Mouse (Mus musculus) right cerebral cortex, postnatal 25 days (tissue): Measurements from ENCODE around the gene Gpr171.
"Not testable (repeated sequence)": the region's sequence is repeated elsewhere in the genome, so short reads cannot be mapped to it uniquely, and the experiment has no call there.

Experiments used
- DNase-seq: peaks from one replicate; pipeline ENCODE4 v3.0.0; 2022

Gene Gpr171

DNA sequence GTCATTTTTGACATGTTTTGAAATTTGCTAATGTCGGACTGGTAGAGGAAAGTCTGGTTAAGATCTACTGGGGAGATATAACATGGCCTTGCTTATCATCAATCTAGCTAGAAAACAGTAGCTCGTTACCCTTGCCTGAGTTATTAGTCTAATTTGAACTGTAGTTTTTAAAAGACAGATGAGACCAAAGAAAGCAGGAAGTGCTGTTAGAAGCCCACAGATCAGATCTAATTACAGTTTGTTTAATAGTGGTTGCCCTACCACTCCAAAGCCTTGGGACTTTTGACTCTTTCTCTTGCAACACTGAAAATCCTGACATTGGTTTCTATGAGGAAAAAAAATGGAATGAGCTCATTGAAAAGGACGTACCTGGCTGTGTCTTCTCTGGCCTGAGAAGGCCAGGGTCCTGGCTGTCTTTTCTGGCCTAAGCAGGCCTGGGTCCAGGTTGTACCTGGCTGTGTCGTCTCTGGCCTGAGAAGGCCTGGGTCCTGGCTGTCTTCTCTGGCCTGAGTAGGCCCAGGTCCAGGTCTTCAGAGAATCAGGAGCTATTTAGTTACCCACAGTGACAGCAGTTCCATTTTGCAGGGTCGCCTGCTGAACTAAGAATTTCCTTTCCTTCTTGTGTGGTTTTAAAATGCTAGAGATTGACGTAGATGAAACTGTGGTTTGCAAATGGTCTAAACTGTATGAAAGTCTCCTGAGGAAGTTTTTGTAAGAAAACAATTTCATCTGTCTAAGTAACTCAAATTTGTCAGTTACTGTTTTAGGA lies at the start of gene Gpr171:
Gene Gpr171, minus strand, starts transcription at position 604 of the 769 bp plus-strand sequence.
- no peak for DNase-seq

DNA sequence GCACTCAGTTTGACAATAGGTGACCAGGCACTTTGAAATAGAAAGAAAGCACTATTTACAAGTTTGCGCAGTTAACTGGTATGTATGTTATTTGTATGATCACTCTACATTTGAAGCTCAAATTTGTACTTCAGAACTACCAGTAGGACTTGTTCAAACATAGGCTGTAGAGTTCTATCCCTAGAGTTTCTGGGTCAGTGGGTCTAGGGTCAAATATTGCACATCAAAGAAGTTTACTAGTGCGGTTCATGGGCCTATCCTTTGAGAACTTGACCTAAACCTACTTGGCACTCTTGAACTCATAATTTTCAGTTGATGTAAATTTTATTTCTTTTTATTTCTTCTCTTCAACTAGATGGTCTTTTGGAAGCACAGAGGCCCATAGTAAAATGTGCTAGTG lies 49.0 kb upstream of the Gpr171 start:
- DNase-seq = no peak

DNA sequence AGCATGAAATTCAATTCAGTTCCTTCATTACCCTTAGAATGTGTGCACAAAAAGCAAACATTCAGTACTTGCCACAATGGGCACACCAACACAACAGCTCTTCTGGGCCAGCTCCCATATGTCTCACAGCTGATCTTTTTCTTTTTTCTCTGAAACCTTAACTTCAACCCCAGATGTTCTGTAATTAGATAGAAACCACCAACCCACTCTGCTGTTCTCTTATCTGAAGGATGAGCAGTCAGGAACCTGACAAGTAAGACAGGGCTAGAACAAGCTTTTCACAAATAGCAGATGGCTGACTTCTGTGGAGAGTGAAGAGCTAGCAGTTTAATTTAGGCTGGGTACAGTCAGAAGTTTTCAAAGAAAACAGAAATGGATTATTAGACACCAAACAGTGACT lies 48.0 kb upstream of the Gpr171 start:
- DNase-seq = no peak

DNA sequence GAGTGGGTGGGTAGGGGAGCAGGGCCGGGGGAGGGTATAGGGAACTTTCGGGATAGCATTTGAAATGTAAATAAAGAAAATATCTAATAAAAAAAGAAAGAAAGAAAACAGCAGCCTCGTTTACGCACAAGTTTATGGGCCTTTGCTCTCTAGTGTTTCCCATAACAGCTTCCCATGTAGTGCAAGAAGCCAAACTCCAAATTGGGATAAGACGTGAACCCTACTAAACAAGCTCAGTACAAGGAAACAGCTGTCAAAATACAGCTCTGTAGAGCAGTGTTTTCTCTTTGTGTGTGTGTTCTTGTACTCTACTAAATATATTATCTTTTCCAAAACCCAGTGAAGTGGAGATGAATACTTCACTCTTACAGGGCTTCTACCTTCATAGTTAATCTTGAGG lies 43.6 kb upstream of the Gpr171 start:
- DNase-seq = no peak

DNA sequence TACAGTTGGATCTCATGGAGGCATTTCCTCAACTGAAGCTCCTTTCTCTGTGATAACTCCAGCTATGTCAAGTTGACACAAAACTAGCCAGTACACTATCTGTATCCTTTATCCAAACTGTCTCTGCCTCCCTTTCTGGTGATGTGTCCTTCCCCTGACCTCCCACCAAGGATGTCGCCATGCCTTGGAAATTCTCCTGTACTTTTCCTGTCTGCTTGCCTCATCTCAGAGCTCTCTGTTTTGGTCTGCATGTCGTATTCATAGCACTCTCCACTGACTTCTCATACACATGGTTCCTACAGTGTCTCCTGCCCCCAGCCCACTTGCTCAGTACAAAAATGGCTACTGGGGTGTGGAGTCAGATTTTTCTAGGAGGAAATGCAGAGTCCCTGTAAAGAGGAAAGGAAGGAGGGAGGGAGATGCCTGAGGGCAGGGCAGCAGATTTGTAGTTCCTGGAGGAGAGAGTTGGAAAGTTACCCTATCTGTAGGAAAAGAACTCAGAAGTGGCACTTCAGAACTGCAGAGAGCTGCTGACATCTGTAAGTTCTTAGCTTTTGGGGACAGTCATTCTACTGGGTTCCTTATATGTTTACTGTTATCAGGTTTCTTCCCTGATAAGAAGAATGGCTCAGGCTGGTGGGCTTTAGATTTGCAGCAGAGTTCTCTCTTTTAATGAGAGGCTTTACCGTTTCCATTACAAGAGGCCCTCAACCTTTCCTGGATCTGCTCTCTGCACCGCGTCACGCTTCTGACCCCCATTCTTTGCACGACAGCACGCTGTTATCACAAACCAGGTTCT lies 40.1 kb upstream of the Gpr171 start:
- no peak for DNase-seq

DNA sequence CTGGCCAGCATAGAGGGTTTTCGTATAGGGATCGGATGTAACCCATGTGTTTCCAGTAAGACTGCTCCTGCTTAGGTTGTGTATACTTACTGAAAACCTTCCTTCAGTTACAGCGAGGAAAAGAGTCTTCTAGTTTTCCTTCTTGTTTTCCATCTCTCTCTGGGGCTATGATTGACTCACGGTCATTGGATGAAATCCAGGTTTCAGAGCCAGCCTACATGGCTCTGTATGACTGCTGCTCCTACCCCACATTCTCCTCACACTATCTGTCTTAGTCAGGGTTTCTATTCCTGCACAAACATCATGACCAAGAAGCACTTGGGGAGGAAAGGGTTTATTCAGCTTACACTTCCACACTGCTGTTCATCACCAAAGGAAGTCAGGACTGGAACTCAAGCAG lies 39.3 kb upstream of the Gpr171 start:
- DNase-seq = not testable (repeated sequence)

GRCm38 (mm10) chr3:59140115-59140514 lies 38.5 kb upstream of the Gpr171 start:
- DNase-seq = no peak

DNA sequence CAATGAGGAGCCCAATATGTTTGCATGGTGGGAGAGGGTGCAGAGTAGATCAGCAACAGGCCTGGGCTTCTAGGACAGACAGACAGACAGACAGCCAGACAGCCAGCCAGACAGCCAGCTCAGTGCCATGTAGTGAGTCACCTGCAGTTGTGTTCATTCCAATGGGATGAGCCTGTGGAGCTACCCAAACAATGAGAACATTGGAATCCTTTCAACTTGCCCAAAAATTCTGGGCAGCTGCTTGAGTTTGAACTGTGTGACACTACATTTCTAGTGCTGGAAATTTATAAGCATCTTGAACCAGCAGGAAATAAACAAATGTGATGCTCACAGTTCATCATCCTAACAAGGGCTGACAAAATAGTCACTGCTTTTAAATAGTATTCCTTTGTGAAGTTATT lies 38.0 kb upstream of the Gpr171 start:
- no peak for DNase-seq

GRCm38 (mm10) chr3:59138946-59139468 lies 37.4 kb upstream of the Gpr171 start:
- DNase-seq = no peak

GRCm38 (mm10) chr3:59135911-59136653 lies 34.5 kb upstream of the Gpr171 start:
- no peak for DNase-seq

- no peak for DNase-seq
These were observed 31.6 kb upstream of the Gpr171 start for GRCm38 (mm10) chr3:59133189-59133588.

DNA sequence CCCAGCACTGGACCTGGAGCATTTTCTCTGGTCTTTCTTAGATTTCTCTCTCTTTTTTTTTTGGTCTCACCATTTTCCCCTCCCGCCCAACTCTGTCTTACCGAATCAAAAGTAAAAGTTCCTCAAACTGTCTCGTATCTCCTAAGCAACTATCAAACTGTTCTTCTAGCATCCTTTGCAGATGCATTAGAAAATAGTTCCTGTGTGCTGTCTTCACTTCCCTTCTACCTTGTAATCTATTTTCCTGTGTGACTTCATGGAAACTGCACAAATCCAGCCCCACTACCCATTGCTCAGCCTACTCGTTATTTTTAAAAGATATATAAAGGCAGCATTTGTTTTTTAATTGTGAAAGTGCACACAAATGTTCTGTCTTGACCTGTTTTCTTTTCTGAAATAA lies 30.3 kb upstream of the Gpr171 start:
- no peak for DNase-seq

DNA sequence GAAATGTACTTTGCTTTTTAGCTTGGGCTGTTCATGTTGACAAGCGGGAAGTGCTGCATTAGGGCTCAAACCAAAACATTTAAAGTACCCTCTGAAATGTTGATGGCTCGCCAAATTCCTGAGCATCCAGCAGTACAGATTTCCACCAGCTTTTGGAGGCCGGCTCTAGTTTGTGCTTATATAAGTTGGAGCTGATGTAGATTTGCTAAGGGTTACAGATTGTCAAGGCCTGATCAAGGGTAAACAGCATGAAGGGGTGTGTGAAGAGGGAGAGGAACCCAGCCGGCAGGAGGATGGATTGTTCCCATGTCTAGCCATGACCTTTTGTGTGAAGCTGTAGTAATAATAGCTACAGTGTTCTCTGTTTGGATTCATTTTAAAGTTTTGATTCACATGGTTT lies 29.5 kb upstream of the Gpr171 start:
- no peak for DNase-seq

DNA sequence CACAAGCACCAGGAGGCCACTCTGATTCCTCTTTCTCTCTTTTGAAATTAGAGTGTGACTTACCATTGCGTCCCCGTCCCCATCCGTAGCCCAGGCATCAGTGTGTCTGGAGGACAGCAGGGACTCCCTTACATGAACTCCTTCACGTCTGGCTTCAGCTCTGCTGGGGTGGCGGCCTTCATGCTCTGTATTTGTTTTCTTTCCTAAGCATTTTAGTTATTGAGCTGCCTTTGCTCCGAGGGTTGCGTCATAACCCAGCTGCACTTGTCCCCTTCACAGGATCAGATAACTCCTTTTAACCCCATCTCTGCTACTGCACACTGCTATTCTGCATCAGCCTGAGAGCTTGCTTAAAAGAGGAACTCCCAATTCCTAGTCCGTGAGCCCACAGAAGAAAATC lies 28.8 kb upstream of the Gpr171 start:
- no peak for DNase-seq

DNA sequence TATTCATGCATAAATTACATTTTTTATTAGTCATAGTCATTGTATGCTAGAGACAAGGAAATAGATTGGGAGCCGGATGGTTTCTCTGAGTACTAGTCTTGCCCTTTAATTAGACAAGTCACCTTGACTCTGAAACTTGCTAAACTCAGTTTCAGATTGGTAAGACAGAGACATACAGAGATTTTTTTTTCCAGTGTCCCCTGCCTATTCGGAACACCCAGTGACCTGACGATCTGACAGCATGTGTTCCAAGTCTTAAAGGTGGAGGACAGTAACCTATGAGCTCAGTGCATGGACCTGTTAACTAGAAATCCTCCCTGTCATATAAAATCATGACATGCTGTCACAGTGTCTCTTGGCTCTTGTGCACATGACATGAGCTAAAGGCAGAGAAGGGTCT lies 27.9 kb upstream of the Gpr171 start:
- no peak for DNase-seq

DNA sequence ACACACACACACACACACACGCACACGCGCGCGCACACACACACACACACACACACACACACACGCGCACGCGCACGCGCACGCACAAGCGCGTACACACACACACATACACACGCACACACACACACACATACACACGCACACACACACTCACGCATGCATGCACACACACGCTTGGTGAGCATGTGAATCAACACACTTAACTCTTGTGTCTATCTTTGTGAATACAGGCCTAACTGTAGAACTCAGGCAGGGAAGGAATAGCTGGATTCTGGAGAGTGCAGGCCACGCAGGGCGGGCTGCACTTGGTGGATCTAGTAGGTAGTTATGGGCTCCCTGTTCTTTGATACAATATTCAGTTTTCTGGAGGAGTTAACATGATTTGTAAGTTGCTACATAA lies 27.1 kb upstream of the Gpr171 start:
- no peak for DNase-seq

- DNase-seq = no peak
These were observed 24.3 kb upstream of the Gpr171 start for GRCm38 (mm10) chr3:59125783-59126555.

- DNase-seq = no peak
These were observed 23.4 kb upstream of the Gpr171 start for GRCm38 (mm10) chr3:59125022-59125421.

GRCm38 (mm10) chr3:59121780-59122449 lies 20.3 kb upstream of the Gpr171 start:
- DNase-seq = no peak

- DNase-seq = peak; percentile 31
These were observed 19.6 kb upstream of the Gpr171 start for GRCm38 (mm10) chr3:59121067-59121730.

- DNase-seq = no peak
These were observed 12.4 kb upstream of the Gpr171 start for GRCm38 (mm10) chr3:59113973-59114517.
